Mouse (Mus musculus): Measurements from ENCODE around the gene Tcn2. TPM values are rescaled to one million over a fixed set of nuclear protein-coding genes. Genes with fewer than 3 reads are reported as not detected.

Gene Tcn2
- polyA plus RNA-seq, 1 experiment: 27.4 TPM

GRCm38 (mm10) chr11:3887331-3887730 is 44.6 kb downstream of the Tcn2 start:
- TF ChIP-seq CTCF (IDR thresholded peaks at IDR 0.05; ENCODE audit: borderline replicate concordance, extremely low read depth, insufficient read depth, insufficient read length): no peak
- TF ChIP-seq POLR2A (IDR thresholded peaks at IDR 0.05; ENCODE audit: borderline replicate concordance, extremely low read depth, insufficient read depth, insufficient read length, poor library complexity, severe bottlenecking): no peak
- peak; percentile 24 for DNase-seq (ENCODE audit: low read depth)

DNA sequence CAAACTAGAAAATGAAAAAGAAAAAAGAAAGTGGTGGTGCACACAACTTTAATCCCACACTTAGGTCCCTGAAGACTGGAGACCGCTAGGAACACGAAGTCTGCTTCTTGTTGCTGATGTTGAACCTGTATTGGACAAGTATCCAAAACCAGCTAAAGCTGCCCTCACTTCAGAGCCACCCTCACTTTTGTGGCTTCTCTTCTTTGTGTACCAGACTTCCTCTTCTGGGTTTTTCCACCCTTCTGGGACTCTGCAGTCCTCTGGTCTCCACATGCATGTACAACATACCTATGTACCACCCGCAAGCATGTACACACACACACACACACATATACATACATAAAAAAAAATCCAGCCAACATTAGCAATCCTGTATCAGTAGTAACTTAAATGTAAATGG is 48.2 kb downstream of the Tcn2 start:
- TF ChIP-seq CTCF (IDR thresholded peaks at IDR 0.05; ENCODE audit: borderline replicate concordance, extremely low read depth, insufficient read depth, insufficient read length): no peak
- TF ChIP-seq POLR2A (IDR thresholded peaks at IDR 0.05; ENCODE audit: borderline replicate concordance, extremely low read depth, insufficient read depth, insufficient read length, poor library complexity, severe bottlenecking): no peak
- DNase-seq (ENCODE audit: low read depth): no peak

DNA sequence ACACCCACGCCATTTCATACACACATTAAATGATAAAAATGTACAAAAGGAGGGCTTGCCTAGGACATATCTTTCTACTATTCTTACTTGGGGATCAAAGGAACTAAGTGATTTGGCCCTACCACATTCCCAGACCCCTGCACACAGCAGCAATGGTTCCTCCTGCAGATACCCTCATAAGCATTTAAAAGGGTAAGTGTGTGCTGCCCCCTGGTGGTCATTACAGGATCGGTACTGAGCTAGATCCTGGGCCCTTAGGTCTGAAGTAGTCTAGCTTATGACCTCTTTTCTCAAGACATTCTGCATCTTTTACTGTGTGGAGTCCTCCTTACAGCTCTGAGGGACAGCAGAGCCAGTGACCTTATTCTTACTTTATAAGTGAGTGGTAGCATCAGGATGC is 52.1 kb downstream of the Tcn2 start:
- peak; percentile 84 for DNase-seq (ENCODE audit: low read depth)
- TF ChIP-seq CTCF (IDR thresholded peaks at IDR 0.05; ENCODE audit: borderline replicate concordance, extremely low read depth, insufficient read depth, insufficient read length) (peak; percentile 75; the same call in 1 of the 2 replicates), POLR2A (IDR thresholded peaks at IDR 0.05; ENCODE audit: borderline replicate concordance, extremely low read depth, insufficient read depth, insufficient read length, poor library complexity, severe bottlenecking) (no peak)

DNA sequence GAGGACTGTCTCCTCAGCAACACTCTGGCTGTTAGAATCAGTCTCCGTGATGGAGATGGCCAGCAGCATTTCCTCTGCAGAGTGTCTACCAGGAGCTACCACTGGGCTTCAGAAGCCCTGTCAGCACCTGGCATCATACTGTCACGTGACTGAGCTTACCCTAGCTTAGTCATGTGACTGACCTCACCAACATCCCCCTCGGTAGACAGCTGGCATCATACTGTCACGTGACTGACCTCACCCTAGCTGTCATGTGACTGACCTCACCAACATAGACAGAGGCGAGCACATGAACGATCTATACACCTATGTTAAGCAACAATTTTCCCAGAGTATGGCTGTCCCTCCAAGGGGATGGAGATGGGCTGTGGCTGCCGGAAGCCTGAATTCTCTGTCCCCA is 53.3 kb downstream of the Tcn2 start:
- DNase-seq (ENCODE audit: low read depth): no peak
- TF ChIP-seq CTCF (IDR thresholded peaks at IDR 0.05; ENCODE audit: borderline replicate concordance, extremely low read depth, insufficient read depth, insufficient read length): no peak

GRCm38 (mm10) chr11:3876419-3876818 is 55.5 kb downstream of the Tcn2 start:
- no peak for DNase-seq (ENCODE audit: low read depth)
- no peak for TF ChIP-seq POLR2A (IDR thresholded peaks at IDR 0.05; ENCODE audit: borderline replicate concordance, extremely low read depth, insufficient read depth, insufficient read length, poor library complexity, severe bottlenecking)
- no peak for TF ChIP-seq CTCF (IDR thresholded peaks at IDR 0.05; ENCODE audit: borderline replicate concordance, extremely low read depth, insufficient read depth, insufficient read length)

Other genes with a start within 250 kb of the Tcn2 start
- gene Osbp2, start 68.3 kb downstream of the Tcn2 start, polyA plus RNA-seq (2012; rRNA removed): 18.4 and 26.2 TPM in 2 replicates
- 0.67 and 1.0 TPM in 2 replicates for gene 4921536K21Rik, start 37.1 kb downstream of the Tcn2 start, polyA plus RNA-seq (2012; rRNA removed)
- 17.6 and 26.4 TPM in 2 replicates for gene Dusp18, start 36.9 kb downstream of the Tcn2 start, polyA plus RNA-seq (2012; rRNA removed)
- gene Slc35e4, start 17.5 kb downstream of the Tcn2 start, polyA plus RNA-seq (2012; rRNA removed): 13.2 and 13.5 TPM in 2 replicates
- 57.9 and 58.0 TPM in 2 replicates for gene Pes1, start 31.8 kb upstream of the Tcn2 start, polyA plus RNA-seq (2012; rRNA removed)
- gene 4930556J24Rik, start 44.6 kb upstream of the Tcn2 start, polyA plus RNA-seq (2012; rRNA removed): 0.05 TPM in 1 of 2 replicates, not detected in the other
- 3.2 and 5.3 TPM in 2 replicates for gene Gal3st1, start 51.5 kb upstream of the Tcn2 start, polyA plus RNA-seq (2012; rRNA removed)
- gene Sec14l4, start 99.3 kb upstream of the Tcn2 start, polyA plus RNA-seq (2012; rRNA removed): 0.05 TPM in 1 of 2 replicates, not detected in the other
- gene Sec14l3, start 132.7 kb upstream of the Tcn2 start, polyA plus RNA-seq (2012; rRNA removed): 0.23 and 0.29 TPM in 2 replicates
- gene Mtfp1, start 163.3 kb upstream of the Tcn2 start, polyA plus RNA-seq (2012; rRNA removed): 5.7 and 5.9 TPM in 2 replicates
- gene Sec14l2, start 191.3 kb upstream of the Tcn2 start, polyA plus RNA-seq (2012; rRNA removed): 4.1 and 5.9 TPM in 2 replicates
- gene Rnf215, start 203.0 kb upstream of the Tcn2 start, polyA plus RNA-seq (2012; rRNA removed): 60.4 and 66.1 TPM in 2 replicates
- 13.2 and 15.1 TPM in 2 replicates for gene Ccdc157, start 228.1 kb upstream of the Tcn2 start, polyA plus RNA-seq (2012; rRNA removed)
- gene Sf3a1, start 228.2 kb upstream of the Tcn2 start, polyA plus RNA-seq (2012; rRNA removed): 70.4 and 84.0 TPM in 2 replicates

Data from brain, embryonic 14.5 days (tissue).